Mouse (Mus musculus) hindbrain, embryonic 10.5 days (tissue): ENCODE measurements around the gene Cped1. TPM values are rescaled to one million over a fixed set of nuclear protein-coding genes. Genes with fewer than 3 reads are reported as not detected.

Source experiments
- DNase-seq: peaks from one replicate; pipeline ENCODE4 v3.0.0-alpha.2; 2017; ENCODE audit warnings: low spot score
- H3K27ac ChIP-seq: fragments of 300-500 bp; sonication (generic); 2 replicates; pipeline ENCODE4 v1.5.1; 2016; ENCODE audit warnings: mild to moderate bottlenecking, moderate library complexity
- H3K27me3 ChIP-seq: fragments of 300-500 bp; sonication (generic); 2 replicates; pipeline ENCODE4 v1.6.1; 2016; ENCODE audit warnings: mild to moderate bottlenecking; ENCODE audit not compliant: poor library complexity, insufficient read depth, severe bottlenecking
- H3K36me3 ChIP-seq: fragments of 300-500 bp; sonication (generic); 2 replicates; pipeline ENCODE4 v1.6.1; 2016; ENCODE audit warnings: mild to moderate bottlenecking, moderate library complexity
- H3K4me1 ChIP-seq: fragments of 300-500 bp; sonication (generic); replicated peaks from 2 replicates; pipeline ENCODE4 v1.6.1; 2016; ENCODE audit warnings: mild to moderate bottlenecking
- H3K4me3 ChIP-seq: fragments of 300-500 bp; sonication (generic); 2 replicates; pipeline ENCODE4 v1.5.1; 2016; ENCODE audit warnings: mild to moderate bottlenecking, moderate library complexity
- H3K9me3 ChIP-seq: fragments of 300-500 bp; sonication (generic); 2 replicates; pipeline ENCODE4 v1.6.1; 2016; ENCODE audit warnings: mild to moderate bottlenecking, moderate library complexity
- WGBS: fragments of 180-500 bp; shearing (Covaris S2); methylation state at CpG from one replicate; pipeline ENCODE4 v1.1.7; 2016; 5-methylcytosine and 5-hydroxymethylcytosine counted together
- polyA plus RNA-seq: library from polyadenylated mRNA; unstranded; fragments of >200 nt; fragmentation: Nextera tagmentation; extraction: Ambion mirVana; gene quantifications from 2 replicates; pipeline ENCODE4 v1.2.1, GENCODE M21; 2016

Gene Cped1
- polyA plus RNA-seq, 1 experiment from 2014 or later = 13.7 TPM

- WGBS = 1% methylated on average over 20 of the region's 20 CpGs
These were observed 302.5 kb downstream of the Cped1 start, which contains the start of gene Wnt16 for GRCm38 (mm10) chr6:22288004-22288736. Gene Wnt16 (plus strand): TSS chr6:22288227.

GRCm38 (mm10) chr6:22288737-22289460 is 303.2 kb downstream of the Cped1 start:
- H3K27me3 ChIP-seq = peaks cover 74% of the 10 kb centered on the region
- H3K27ac ChIP-seq = no peak overlapping the region
- H3K9me3 ChIP-seq = no peaks in the 10 kb centered on the region
- DNase-seq = peak; percentile 61
- H3K36me3 ChIP-seq = no peaks in the 10 kb centered on the region
- peaks cover 22% of the 10 kb centered on the region for H3K4me1 ChIP-seq
- under 1% methylated on average over 38 of the region's 38 CpGs for whole genome bisulfite sequencing
- peak overlapping the region; percentile 56 for H3K4me3 ChIP-seq

More at GRCm38 (mm10) chr6:22288004-22288736, 302.5 kb downstream of the Cped1 start, which contains the start of gene Wnt16:
- Histone ChIP-seq H3K4me3 (peak within 1 kb of the TSS; percentile 56), H3K27ac (no peak within 1 kb of the TSS), H3K9me3 (no peaks in the 10 kb centered on the region), H3K4me1 (peaks cover 22% of the 10 kb centered on the region), H3K36me3 (no peaks in the 10 kb centered on the region), H3K27me3 (peaks cover 67% of the 10 kb centered on the region)
- DNase-seq = peak; percentile 49

- peak; percentile 46 for DNase-seq
These were observed 303.8 kb downstream of the Cped1 start for GRCm38 (mm10) chr6:22289461-22290021.

GRCm38 (mm10) chr6:22290790-22291189 is 305.1 kb downstream of the Cped1 start:
- H3K4me3 ChIP-seq = no peak overlapping the region
- no peaks in the 10 kb centered on the region for H3K9me3 ChIP-seq
- peaks cover 80% of the 10 kb centered on the region for H3K27me3 ChIP-seq
- H3K27ac ChIP-seq = no peak overlapping the region
- 74% methylated on average over 8 of the region's 8 CpGs for WGBS
- DNase-seq = no peak
- H3K4me1 ChIP-seq = peaks cover 22% of the 10 kb centered on the region
- H3K36me3 ChIP-seq = no peaks in the 10 kb centered on the region

More at GRCm38 (mm10) chr6:22289461-22290021, 303.8 kb downstream of the Cped1 start:
- Histone ChIP-seq H3K4me3 (peak overlapping the region; percentile 56), H3K36me3 (no peaks in the 10 kb centered on the region), H3K27me3 (peaks cover 76% of the 10 kb centered on the region), H3K9me3 (no peaks in the 10 kb centered on the region), H3K27ac (no peak overlapping the region), H3K4me1 (peaks cover 22% of the 10 kb centered on the region)
- WGBS = 2% methylated on average over 21 of the region's 21 CpGs

GRCm38 (mm10) chr6:22292056-22292455 is 306.3 kb downstream of the Cped1 start:
- no peaks in the 10 kb centered on the region for H3K36me3 ChIP-seq
- WGBS = 41% methylated on average over 4 of the region's 4 CpGs
- no peak overlapping the region for H3K4me3 ChIP-seq
- no peaks in the 10 kb centered on the region for H3K9me3 ChIP-seq
- no peak overlapping the region for H3K27ac ChIP-seq
- H3K4me1 ChIP-seq = peaks cover 22% of the 10 kb centered on the region
- H3K27me3 ChIP-seq = peaks cover 75% of the 10 kb centered on the region
- no peak for DNase-seq

GRCm38 (mm10) chr6:22293922-22294321 is 308.2 kb downstream of the Cped1 start:
- Histone ChIP-seq H3K9me3 (no peaks in the 10 kb centered on the region), H3K36me3 (no peaks in the 10 kb centered on the region), H3K4me1 (peaks cover 9% of the 10 kb centered on the region), H3K27ac (no peak overlapping the region), H3K4me3 (no peak overlapping the region), H3K27me3 (peaks cover 63% of the 10 kb centered on the region)
- WGBS = 45% methylated on average over 3 of the region's 3 CpGs
- DNase-seq = no peak

- Histone ChIP-seq H3K4me3 (no peak overlapping the region), H3K9me3 (no peaks in the 10 kb centered on the region), H3K27ac (no peak overlapping the region), H3K27me3 (peaks cover 32% of the 10 kb centered on the region), H3K36me3 (no peaks in the 10 kb centered on the region), H3K4me1 (no peaks in the 10 kb centered on the region)
- 85% methylated on average over 6 of the region's 6 CpGs for WGBS
- DNase-seq = no peak
These were observed 311.3 kb downstream of the Cped1 start for GRCm38 (mm10) chr6:22297028-22297427.

GRCm38 (mm10) chr6:22298059-22298458 is 312.3 kb downstream of the Cped1 start:
- H3K36me3 ChIP-seq = no peaks in the 10 kb centered on the region
- H3K9me3 ChIP-seq = no peaks in the 10 kb centered on the region
- DNase-seq = no peak
- 62% methylated on average over 14 of the region's 14 CpGs for WGBS
- H3K4me3 ChIP-seq = no peak overlapping the region
- H3K27me3 ChIP-seq = peaks cover 25% of the 10 kb centered on the region; the same call in 1 of the 2 replicates
- no peaks in the 10 kb centered on the region for H3K4me1 ChIP-seq
- no peak overlapping the region for H3K27ac ChIP-seq

Other genes with a start within 250 kb of the Cped1 start
- gene Tspan12, start 133.4 kb upstream of the Cped1 start, polyA plus RNA-seq = 58.7 and 59.7 TPM in 2 replicates
- gene Ing3, start 36.3 kb upstream of the Cped1 start, polyA plus RNA-seq = 42.4 and 45.2 TPM in 2 replicates